Mouse (Mus musculus) Patski (cell line): Measurements from ENCODE around the gene Klk1b24. TPM values are rescaled to one million over a fixed set of nuclear protein-coding genes. Genes with fewer than 3 reads are reported as not detected.
"Not testable (repeated sequence)": the region's sequence is repeated elsewhere in the genome, so short reads cannot be mapped to it uniquely, and the experiment has no call there.

Source experiments
- ATAC-seq: fragments of 100-300 bp; one replicate; pipeline ENCODE4 v1.8.0; 2021
- CTCF ChIA-PET: fragments of 350-600 bp; sonication (Branson Sonifier 250); formaldehyde crosslinking; loops from one replicate; lab custom pipeline; 2022; ENCODE audit warnings: inconsistent platforms; lab: Charles Lee
- POLR2A ChIA-PET: fragments of 350-600 bp; sonication (Branson Sonifier 250); formaldehyde crosslinking; loops from one replicate; lab custom pipeline; 2022; ENCODE audit warnings: antibody characterized with exemption, inconsistent platforms; lab: Charles Lee
- DNase-seq: peaks from one replicate; pipeline ENCODE4 v3.0.0-alpha.2; 2011; ENCODE audit warnings: low read depth, low spot score
- H3K27me3 ChIP-seq: fragments of 371-371 bp; one replicate; pipeline ENCODE4 v1.5.1; 2021
- CTCF ChIP-seq: fragments of 100-300 bp; IDR thresholded peaks from one replicate; pipeline ENCODE4 v1.5.1; 2021
- in situ Hi-C: fragments of 300-500 bp; cut with MboI; formaldehyde crosslinking; loops from 3 replicates; pipeline ENCODE4 v1.11.1; 2018; ENCODE audit warnings: low pct_unique_long_range_greater_than_20kb, mixed read lengths
- polyA plus RNA-seq: library from polyadenylated mRNA; unstranded; gene quantifications from one replicate; pipeline ENCODE4 v1.2.3, GENCODE M21; 2021

The Klk1b24 gene
- not detected for polyA plus RNA-seq

GRCm38 (mm10) chr7:44187936-44188335 is at the start of gene Klk1b24:
Gene Klk1b24 (plus strand): TSS chr7:44188236.
- CTCF ChIA-PET, ATAC-seq, POLR2A ChIA-PET, H3K27me3 ChIP-seq, in situ Hi-C loops, DNase-seq: not testable (repeated sequence)

DNA sequence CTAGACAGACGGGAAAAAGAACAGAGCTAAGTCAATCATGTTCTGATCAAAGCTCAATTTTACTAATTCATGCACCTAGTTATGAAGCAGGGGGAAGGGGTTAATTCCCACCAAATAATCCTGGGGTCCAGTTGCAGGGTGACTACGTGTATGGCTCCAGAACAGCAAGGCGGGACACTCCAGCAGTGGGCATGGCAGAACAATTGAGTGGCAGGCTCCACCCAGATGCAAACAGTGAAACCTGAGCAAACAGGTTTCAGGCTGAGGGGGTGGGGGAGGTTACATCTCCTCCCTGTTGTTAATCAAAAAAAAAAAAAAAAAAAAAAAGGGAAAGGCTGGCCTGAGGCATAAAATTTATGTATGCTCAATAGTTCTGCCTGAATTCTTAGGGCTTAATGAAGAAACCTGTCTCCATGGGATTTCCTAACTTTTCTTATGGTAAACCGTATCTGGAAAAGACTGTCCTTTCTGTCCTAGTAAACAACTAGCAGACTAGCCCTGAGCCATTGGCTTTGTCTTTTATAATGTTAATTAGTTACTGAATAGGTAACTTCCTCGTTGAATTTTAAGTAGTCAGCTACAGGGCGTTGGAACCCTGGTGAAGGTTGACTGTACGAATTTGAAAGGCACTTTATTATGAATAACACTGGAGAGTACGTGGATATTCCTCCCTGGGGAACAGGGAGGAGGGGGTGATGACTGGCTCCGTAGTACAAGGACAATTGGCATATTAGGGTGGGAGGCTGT is 8.6 kb upstream of the Klk1b24 start:
- CTCF ChIA-PET = no interaction called here
- ATAC-seq (no peak), DNase-seq (no peak)
- no peaks in the 10 kb centered on the region for H3K27me3 ChIP-seq
- in situ Hi-C loops = no loop called here
- TF ChIP-seq CTCF = no peak
- POLR2A ChIA-PET = no interaction called here

GRCm38 (mm10) chr7:44186516-44186915 is 1.5 kb upstream of the Klk1b24 start:
- CTCF ChIA-PET, H3K27me3 ChIP-seq, ATAC-seq, POLR2A ChIA-PET, in situ Hi-C loops, DNase-seq: not testable (repeated sequence)

- POLR2A ChIA-PET, H3K27me3 ChIP-seq, ATAC-seq, DNase-seq, CTCF ChIA-PET: not testable (repeated sequence)
- in situ Hi-C loops = loop anchor here (10.0 kb wide), 2 partner anchors 79 to 139 kb away; partner anchors contain the start of genes Klk1b22 and Klk1b27
These were observed 5.4 kb downstream of the Klk1b24 start for GRCm38 (mm10) chr7:44193466-44193865.

DNA sequence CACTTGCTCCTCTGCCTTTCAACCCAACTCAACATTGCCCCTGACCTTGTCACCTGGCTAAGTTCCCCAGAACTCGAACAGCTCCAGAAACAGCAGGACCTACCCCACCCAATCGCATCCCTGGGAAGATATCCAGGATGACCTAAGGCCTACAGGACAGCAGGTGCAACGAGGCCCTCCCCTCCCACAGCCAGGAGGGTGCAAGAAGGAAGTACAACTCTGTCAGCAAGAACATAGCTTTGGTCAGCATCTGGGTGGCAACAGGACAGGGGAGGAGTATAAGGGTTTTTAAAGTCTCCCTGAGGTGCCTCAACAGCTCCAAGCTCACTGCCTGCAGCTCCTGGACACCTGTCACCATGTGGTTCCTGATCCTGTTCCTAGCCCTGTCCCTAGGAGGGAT is 9.9 kb downstream of the Klk1b24 start, which contains the start of gene Klk1b3:
Gene Klk1b3, plus strand, starts transcription at position 301 of the 400 bp plus-strand sequence.
- ChIA-PET POLR2A (no interaction called here), CTCF (no interaction called here)
- no peak for TF ChIP-seq CTCF
- ATAC-seq = no peak
- H3K27me3 ChIP-seq = no peaks in the 10 kb centered on the region
- in situ Hi-C loops = loop anchor here (10.0 kb wide), 2 partner anchors 83 to 143 kb away; partner anchors contain the start of genes Klk1b22 and Klk1b27
- no peak for DNase-seq

GRCm38 (mm10) chr7:44207135-44207534 is 19.1 kb downstream of the Klk1b24 start, which contains the start of gene Klk1b4:
Gene Klk1b4 (plus strand): TSS chr7:44207435.
- CTCF ChIA-PET, DNase-seq, ATAC-seq, POLR2A ChIA-PET, in situ Hi-C loops, H3K27me3 ChIP-seq: not testable (repeated sequence)

GRCm38 (mm10) chr7:44208307-44208706 is 20.3 kb downstream of the Klk1b24 start:
- H3K27me3 ChIP-seq = no peaks in the 10 kb centered on the region
- no peak for TF ChIP-seq CTCF
- no peak for ATAC-seq
- CTCF ChIA-PET = no interaction called here
- in situ Hi-C loops = no loop called here
- POLR2A ChIA-PET = no interaction called here
- no peak for DNase-seq

- peaks cover 2% of the 10 kb centered on the region for H3K27me3 ChIP-seq
- in situ Hi-C loops = no loop called here
- CTCF ChIA-PET = no interaction called here
- ATAC-seq (no peak), DNase-seq (no peak)
- POLR2A ChIA-PET = no interaction called here
- no peak for TF ChIP-seq CTCF
These were observed 27.6 kb downstream of the Klk1b24 start, which contains the start of gene Klk1b5 for GRCm38 (mm10) chr7:44215645-44216044. Gene Klk1b5 (plus strand): TSS chr7:44215945.

GRCm38 (mm10) chr7:44221601-44222000 is 33.6 kb downstream of the Klk1b24 start:
- H3K27me3 ChIP-seq, ATAC-seq, CTCF ChIA-PET, DNase-seq, in situ Hi-C loops, POLR2A ChIA-PET: not testable (repeated sequence)

- CTCF ChIA-PET, in situ Hi-C loops, DNase-seq, ATAC-seq, H3K27me3 ChIP-seq, POLR2A ChIA-PET: not testable (repeated sequence)
These were observed 34.3 kb downstream of the Klk1b24 start for GRCm38 (mm10) chr7:44222335-44222734.

GRCm38 (mm10) chr7:44225076-44225475 is 37.0 kb downstream of the Klk1b24 start, which contains the start of gene Klk1:
Gene Klk1 (plus strand): TSS chr7:44225360.
- in situ Hi-C loops = loop anchor here (25.0 kb wide), 1 partner anchor 638 kb away; the partner anchor contains the start of gene Zfp719
- POLR2A ChIA-PET = no interaction called here

More at GRCm38 (mm10) chr7:44225076-44225475, 37.0 kb downstream of the Klk1b24 start, which contains the start of gene Klk1:
- DNase-seq (no peak), ATAC-seq (no peak)
- H3K27me3 ChIP-seq = peaks cover 2% of the 10 kb centered on the region
- no peak for TF ChIP-seq CTCF
- CTCF ChIA-PET = no interaction called here
